Mouse (Mus musculus) midbrain, postnatal 0 days (tissue): ENCODE data around the gene Arl15. TPM values are rescaled to one million over a fixed set of nuclear protein-coding genes. Genes with fewer than 3 reads are reported as not detected.

Source experiments
- ATAC-seq: fragments of 200-750 bp; cut with Nextera tagmentation; 2 replicates; pipeline ENCODE4 v1.8.0; 2017; ENCODE audit warnings: moderate number of reproducible peaks, mild to moderate bottlenecking, moderate TSS enrichment, moderate library complexity; ENCODE audit not compliant: low FRiP score
- DNase-seq: peaks from one replicate; pipeline ENCODE4 v3.0.0-alpha.2; 2015; ENCODE audit warnings: low spot score
- H3K27ac ChIP-seq: fragments of 300-500 bp; sonication (generic); 2 replicates; pipeline ENCODE4 v1.5.1; 2014; ENCODE audit warnings: low read depth, mild to moderate bottlenecking, low read length, mixed read lengths
- H3K27me3 ChIP-seq: fragments of 300-500 bp; sonication (generic); 2 replicates; pipeline ENCODE4 v1.6.1; 2014; ENCODE audit warnings: low read length, control low read depth, mixed read lengths; ENCODE audit not compliant: insufficient read depth
- H3K36me3 ChIP-seq: fragments of 300-500 bp; sonication (generic); 2 replicates; pipeline ENCODE4 v1.6.1; 2014; ENCODE audit warnings: low read length, control low read depth, mixed read lengths; ENCODE audit not compliant: insufficient read depth
- H3K4me1 ChIP-seq: fragments of 300-500 bp; sonication (generic); 2 replicates; pipeline ENCODE4 v1.6.1; 2014; ENCODE audit warnings: mild to moderate bottlenecking, control low read depth, antibody characterized with exemption, low read length, mixed read lengths; ENCODE audit not compliant: insufficient read depth
- H3K4me2 ChIP-seq: fragments of 300-500 bp; sonication (generic); 2 replicates; pipeline ENCODE4 v1.6.1; 2014; ENCODE audit warnings: low read depth, mild to moderate bottlenecking, low read length, mixed read lengths; ENCODE audit not compliant: poor library complexity, severe bottlenecking
- H3K4me3 ChIP-seq: fragments of 300-500 bp; sonication (generic); 2 replicates; pipeline ENCODE4 v1.5.1; 2014; ENCODE audit warnings: low read depth, mild to moderate bottlenecking, low read length, moderate library complexity
- H3K9ac ChIP-seq: fragments of 300-500 bp; sonication (generic); replicated peaks from 2 replicates; pipeline ENCODE4 v1.6.1; 2014; ENCODE audit warnings: mild to moderate bottlenecking, low read length, moderate library complexity, mixed read lengths; ENCODE audit not compliant: poor library complexity, severe bottlenecking
- H3K9me3 ChIP-seq: fragments of 300-500 bp; sonication (generic); 2 replicates; pipeline ENCODE4 v1.6.1; 2016; ENCODE audit warnings: low read length, control low read depth
- CTCF ChIP-seq: IDR thresholded peaks from 2 replicates; pipeline ENCODE4 v1.5.1; 2016; ENCODE audit warnings: antibody characterized with exemption, mild to moderate bottlenecking
- WGBS: fragments of 180-500 bp; shearing (Covaris S2); extraction: QIAGEN DNeasy Blood & Tissue Kit; methylation state at CpG from one replicate; pipeline ENCODE4 v1.1.7; 2014; 5-methylcytosine and 5-hydroxymethylcytosine counted together
- polyA plus RNA-seq: library from polyadenylated mRNA; unstranded; fragments of >200 nt; fragmentation: Nextera tagmentation; extraction: Ambion mirVana; gene quantifications from 2 replicates; pipeline ENCODE4 v1.2.1, GENCODE M21; 2015
- total RNA-seq: library from RNA; depleted of rRNA; stranded (reverse); fragments of >200 nt; gene quantifications from 2 replicates; pipeline ENCODE4 v1.2.3, GENCODE M21; 2014

Arl15 gene
- total and polyA plus RNA-seq, 2 experiments from 2014 or later, result 16.8 to 54.8 TPM

- Histone ChIP-seq H3K36me3 (no peaks in the 10 kb centered on the region), H3K9me3 (no peaks in the 10 kb centered on the region; the same call in 1 of the 2 replicates), H3K4me1 (no peaks in the 10 kb centered on the region), H3K4me3 (no peak overlapping the region), H3K4me2 (no peak overlapping the region), H3K9ac (no peak overlapping the region), H3K27me3 (no peaks in the 10 kb centered on the region), H3K27ac (no peak overlapping the region)
- 81% methylated on average over 3 of the region's 3 CpGs for WGBS
- no peak for ATAC-seq
- no peak for TF ChIP-seq CTCF
- no peak for DNase-seq
Measured at GRCm38 (mm10) chr13:113843310-113843649, 49.0 kb downstream of the Arl15 start.

GRCm38 (mm10) chr13:113843901-113844300, 49.6 kb downstream of the Arl15 start:
- TF ChIP-seq CTCF, result no peak

GRCm38 (mm10) chr13:113844717-113845116, 50.4 kb downstream of the Arl15 start:
- Histone ChIP-seq H3K4me1 (no peaks in the 10 kb centered on the region), H3K4me2 (no peak overlapping the region), H3K27me3 (no peaks in the 10 kb centered on the region), H3K9me3 (no peaks in the 10 kb centered on the region), H3K4me3 (no peak overlapping the region), H3K9ac (no peak overlapping the region), H3K27ac (no peak overlapping the region), H3K36me3 (no peaks in the 10 kb centered on the region)
- DNase-seq (no peak), ATAC-seq (no peak)
- TF ChIP-seq CTCF, result no peak
- 88% methylated on average over 4 of the region's 4 CpGs for WGBS

More at GRCm38 (mm10) chr13:113843901-113844300, 49.6 kb downstream of the Arl15 start:
- Histone ChIP-seq H3K9me3 (no peaks in the 10 kb centered on the region; the same call in 1 of the 2 replicates), H3K9ac (no peak overlapping the region), H3K36me3 (no peaks in the 10 kb centered on the region), H3K4me1 (no peaks in the 10 kb centered on the region), H3K4me2 (no peak overlapping the region), H3K27me3 (no peaks in the 10 kb centered on the region), H3K4me3 (no peak overlapping the region), H3K27ac (no peak overlapping the region)
- DNase-seq, result no peak
- ATAC-seq, result no peak
- 97% methylated on average over 8 of the region's 8 CpGs for WGBS

- Histone ChIP-seq H3K27me3 (no peaks in the 10 kb centered on the region), H3K4me1 (no peaks in the 10 kb centered on the region), H3K27ac (no peak overlapping the region), H3K9me3 (no peaks in the 10 kb centered on the region), H3K9ac (no peak overlapping the region), H3K4me3 (no peak overlapping the region), H3K4me2 (no peak overlapping the region), H3K36me3 (no peaks in the 10 kb centered on the region)
- ATAC-seq, result no peak
- WGBS, result 64% methylated on average over 1 of the region's 1 CpGs
- no peak for DNase-seq
- TF ChIP-seq CTCF, result no peak
Measured at GRCm38 (mm10) chr13:113845229-113845628, 50.9 kb downstream of the Arl15 start.

GRCm38 (mm10) chr13:113846413-113846812, 52.1 kb downstream of the Arl15 start:
- H3K4me3 ChIP-seq, result no peak overlapping the region
- WGBS, result 67% methylated on average over 10 of the region's 10 CpGs
- H3K9ac ChIP-seq, result no peak overlapping the region
- no peak overlapping the region for H3K27ac ChIP-seq
- ATAC-seq (no peak), DNase-seq (no peak)
- TF ChIP-seq CTCF, result no peak
- H3K4me1 ChIP-seq, result no peaks in the 10 kb centered on the region
- H3K4me2 ChIP-seq, result no peak overlapping the region
- H3K36me3 ChIP-seq, result no peaks in the 10 kb centered on the region
- no peaks in the 10 kb centered on the region for H3K27me3 ChIP-seq
- no peaks in the 10 kb centered on the region for H3K9me3 ChIP-seq

- no peaks in the 10 kb centered on the region for H3K27me3 ChIP-seq
- no peak overlapping the region for H3K27ac ChIP-seq
- ATAC-seq (no peak), DNase-seq (no peak)
- H3K9ac ChIP-seq, result no peak overlapping the region
- no peaks in the 10 kb centered on the region for H3K9me3 ChIP-seq
- no peak overlapping the region for H3K4me2 ChIP-seq
- H3K4me1 ChIP-seq, result no peaks in the 10 kb centered on the region
- no peak overlapping the region for H3K4me3 ChIP-seq
- WGBS, result 83% methylated on average over 8 of the region's 8 CpGs
- TF ChIP-seq CTCF, result no peak
- H3K36me3 ChIP-seq, result no peaks in the 10 kb centered on the region
Measured at GRCm38 (mm10) chr13:113850431-113851034, 56.2 kb downstream of the Arl15 start.
